Mouse (Mus musculus) CD4-positive, CD25-positive, alpha-beta regulatory T cell, adult 2 months (primary cell): ENCODE measurements around the gene Adgrg3.
A peak's percentile ranks its signal among the peaks of the same experiment; 100 is the strongest.

ENCODE experiments used
- DNase-seq: peaks from one replicate; pipeline ENCODE4 v3.0.0-alpha.2; 2012; ENCODE audit warnings: low read depth, low spot score

Adgrg3 gene

DNA sequence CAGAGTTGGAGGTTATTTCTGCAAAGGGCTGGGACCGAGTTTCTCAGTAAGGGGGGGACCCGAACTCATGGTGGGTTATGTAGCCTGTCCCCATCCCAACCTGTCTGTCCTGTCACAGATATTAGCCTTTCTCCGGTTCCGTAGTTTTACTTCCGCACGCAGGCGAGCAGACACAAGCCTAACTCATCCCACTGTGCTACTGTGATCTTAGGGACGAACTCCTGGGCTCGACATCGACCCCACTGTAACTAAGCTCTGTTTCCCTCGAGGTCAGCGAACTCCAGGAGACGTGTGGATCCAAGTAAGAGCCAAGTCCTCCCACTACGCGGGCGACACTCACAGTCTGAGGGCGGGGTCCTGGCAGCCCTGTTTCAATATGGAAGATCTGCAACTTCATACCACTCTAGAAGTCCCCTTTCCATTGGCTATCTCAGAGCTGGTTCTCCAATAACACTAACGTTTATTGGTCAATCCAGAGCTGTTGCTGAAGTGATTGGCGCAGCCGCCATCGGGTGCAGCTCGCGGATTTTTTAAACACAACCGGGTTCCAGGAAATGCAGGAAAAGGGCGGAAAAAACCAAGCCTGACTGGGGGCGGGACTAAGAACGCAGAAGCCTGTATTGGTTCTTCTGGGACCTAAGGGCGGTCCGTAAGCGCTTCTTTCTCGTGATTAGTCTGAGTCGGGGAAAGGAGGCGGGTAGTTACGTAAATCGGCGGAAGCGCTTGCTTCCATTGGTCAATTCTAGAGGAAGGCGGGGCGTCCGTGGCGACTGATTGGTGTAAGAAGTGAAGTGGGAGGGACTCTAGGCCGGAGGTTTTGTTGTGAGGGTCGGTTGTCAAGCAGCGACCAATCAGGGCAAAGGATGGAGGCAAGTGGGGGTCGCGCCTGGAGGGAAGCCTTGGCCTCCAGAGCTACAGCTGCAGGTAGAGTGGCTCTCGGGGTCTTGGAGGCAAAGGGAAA lies 63.2 kb downstream of the Adgrg3 start, which contains the start of gene Katnb1:
TSS of gene Katnb1 (plus strand) at position 806 of the 961 bp plus-strand sequence.
- DNase-seq: peak; percentile 99

DNA sequence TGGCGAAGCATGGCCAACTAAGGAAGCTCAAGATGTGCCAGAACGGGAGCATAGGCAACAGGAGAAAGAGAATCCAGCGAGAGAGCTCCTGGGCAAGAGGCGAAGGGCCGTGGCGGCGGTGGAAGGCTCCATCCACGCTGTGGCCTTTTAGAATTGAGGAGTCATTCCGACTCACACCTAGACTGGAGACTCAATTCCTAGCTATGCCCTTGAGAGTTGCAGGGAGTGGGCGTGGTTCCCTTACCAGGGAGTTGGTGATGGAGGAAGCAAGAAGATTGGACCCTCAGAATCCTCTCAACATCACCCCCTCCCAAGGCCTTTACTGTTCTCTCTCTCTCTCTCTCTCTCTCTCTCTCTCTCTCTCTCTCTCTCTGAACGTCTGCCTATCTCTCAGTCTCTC lies 64.2 kb downstream of the Adgrg3 start:
- DNase-seq: peak; percentile 27

DNA sequence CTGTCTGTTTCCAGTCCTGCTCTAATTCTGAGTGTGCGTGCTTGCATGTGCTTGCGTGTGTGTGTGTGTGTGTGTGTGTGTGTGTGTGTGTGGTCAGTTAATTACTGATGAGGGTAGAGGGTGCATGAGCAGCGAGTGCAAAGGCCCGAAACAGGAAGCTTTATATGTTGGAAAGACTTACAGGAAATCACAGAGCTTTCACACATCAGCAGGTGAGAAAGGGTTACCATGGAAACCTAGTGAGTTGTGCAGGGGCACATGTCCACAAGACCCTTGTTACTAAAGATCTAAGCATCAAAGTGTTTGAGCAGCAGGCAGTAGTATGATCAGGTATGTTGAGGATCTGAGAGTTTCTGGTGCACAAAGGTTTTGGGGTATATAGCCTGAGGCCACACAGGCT lies 66.8 kb downstream of the Adgrg3 start:
- no peak for DNase-seq

DNA sequence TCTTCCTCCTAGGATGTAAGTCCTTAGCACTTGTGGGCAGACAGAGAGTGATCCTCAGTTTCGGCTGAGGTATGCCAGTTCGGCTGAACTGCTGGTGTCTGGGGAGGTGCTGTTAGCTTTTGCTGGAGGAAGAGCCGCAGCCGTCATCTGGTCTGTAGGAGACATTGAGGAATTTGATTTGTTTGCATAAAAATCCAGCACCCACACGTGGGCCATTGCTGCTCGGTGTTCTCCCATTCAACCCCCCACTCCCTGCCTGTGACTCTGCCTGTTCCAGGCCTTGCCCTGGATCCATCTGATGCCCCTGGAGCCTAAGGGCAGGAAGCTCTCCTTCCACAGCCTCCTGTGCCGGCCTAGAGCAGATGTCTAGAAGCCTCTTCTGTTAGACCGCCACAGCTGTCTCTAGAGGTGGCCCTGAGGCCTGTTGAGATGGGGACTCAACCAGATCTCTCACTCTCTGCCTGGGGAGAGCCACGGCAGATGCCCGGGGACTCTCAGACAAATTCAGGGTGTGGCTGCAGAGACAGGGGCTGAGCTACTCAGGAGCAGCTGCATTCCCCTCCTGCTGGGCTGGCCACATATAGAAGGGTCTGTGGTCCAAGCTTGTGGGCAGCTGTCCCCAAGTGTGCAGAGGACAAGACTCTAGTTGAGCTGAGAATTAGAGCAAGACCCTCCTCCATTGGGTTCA lies 67.4 kb downstream of the Adgrg3 start:
- DNase-seq: no peak

DNA sequence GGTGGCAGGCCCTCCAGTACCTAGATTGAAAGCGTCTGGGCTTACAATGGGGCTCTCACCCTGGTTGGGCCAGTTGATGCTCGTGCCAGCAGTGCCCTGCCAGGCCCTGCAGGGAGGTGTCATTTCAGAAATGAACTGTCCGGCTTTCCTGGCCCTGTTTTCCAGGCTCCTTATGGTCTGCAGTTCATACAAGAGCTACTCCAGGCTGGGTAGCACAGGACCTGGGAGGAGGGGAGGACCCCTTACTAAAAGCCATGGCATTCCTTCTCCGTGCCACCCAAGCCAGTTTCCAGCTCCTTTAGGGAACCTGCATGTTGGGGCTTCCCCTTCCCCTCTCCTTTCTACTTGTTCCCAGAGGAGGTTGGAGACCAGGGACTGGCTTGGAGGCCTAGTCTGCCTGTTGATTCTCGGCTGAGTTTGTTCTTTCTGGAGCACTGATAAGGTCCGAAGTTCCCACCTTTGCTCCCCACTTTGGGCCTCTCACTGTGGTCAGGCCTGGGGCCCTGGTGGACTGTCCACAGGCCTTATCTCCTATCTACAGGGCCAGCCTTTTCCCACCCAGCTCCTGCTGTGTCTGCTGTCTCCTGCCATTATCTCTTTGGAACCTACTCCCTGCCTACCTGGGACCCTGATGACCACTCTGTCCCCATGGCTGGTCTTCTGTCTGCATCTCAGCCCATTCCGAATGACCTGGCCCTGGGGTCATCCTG lies 68.1 kb downstream of the Adgrg3 start:
- DNase-seq: no peak

DNA sequence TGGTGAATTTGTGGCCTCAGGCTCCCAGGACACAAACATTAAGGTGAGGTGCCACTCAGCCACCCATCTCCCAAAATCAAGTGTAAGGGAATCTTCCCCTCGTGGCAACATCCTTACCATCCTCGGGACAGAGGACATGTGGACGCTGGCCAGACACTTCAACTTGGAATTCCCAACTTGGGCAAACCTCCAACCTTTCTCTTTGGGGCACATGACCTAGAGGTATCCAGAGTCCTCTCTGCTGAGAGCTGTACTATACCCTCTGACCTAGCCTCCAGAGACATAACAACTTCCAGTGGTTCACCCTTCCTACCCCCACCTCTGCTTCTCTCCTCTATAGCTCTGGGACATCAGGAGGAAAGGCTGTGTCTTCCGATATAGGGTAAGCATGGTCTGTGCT lies 76.1 kb downstream of the Adgrg3 start:
- no peak for DNase-seq
